Mouse (Mus musculus) erythroblast, embryonic 14.5 days (primary cell): ENCODE data around the gene Flt4. TPM values are rescaled to one million over a fixed set of nuclear protein-coding genes. Genes with fewer than 3 reads are reported as not detected.
"Not testable (repeated sequence)": the region's sequence is repeated elsewhere in the genome, so short reads cannot be mapped to it uniquely, and the experiment has no call there.

Experiments
- H3K27me3 ChIP-seq: 2 replicates; pipeline ENCODE4 v1.6.1; 2012; ENCODE audit warnings: inconsistent platforms; ENCODE audit not compliant: control insufficient read depth
- H3K36me3 ChIP-seq: 2 replicates; pipeline ENCODE4 v1.6.1; 2012; ENCODE audit warnings: mild to moderate bottlenecking, inconsistent platforms; ENCODE audit not compliant: control insufficient read depth
- H3K4me1 ChIP-seq: 2 replicates; pipeline ENCODE4 v1.6.1; 2012; ENCODE audit warnings: inconsistent platforms; ENCODE audit not compliant: control insufficient read depth
- H3K4me3 ChIP-seq: replicated peaks from 2 replicates; pipeline ENCODE3; 2012; ENCODE audit warnings: moderate library complexity, mild to moderate bottlenecking, inconsistent platforms
- H3K9me3 ChIP-seq: 2 replicates; pipeline ENCODE4 v1.6.1; 2012; ENCODE audit warnings: low read length, inconsistent platforms, mixed read lengths; ENCODE audit not compliant: control insufficient read depth
- GATA1 ChIP-seq: IDR thresholded peaks from 2 replicates; pipeline ENCODE4 v1.6.1; 2012; ENCODE audit warnings: low read length, inconsistent platforms, mixed read lengths
- TAL1 ChIP-seq: IDR thresholded peaks from 3 replicates; pipeline ENCODE4 v1.6.1; 2012; ENCODE audit warnings: low read length, inconsistent platforms, mixed read lengths
- polyA plus RNA-seq: library from polyadenylated mRNA; stranded (reverse); fragments of >175 nt; gene quantifications from 2 replicates; pipeline ENCODE4 v1.2.3, GENCODE M21; 2012

Flt4 gene
- polyA plus RNA-seq: 0.04 TPM in 2 replicates

- H3K36me3 ChIP-seq, H3K4me1 ChIP-seq, H3K4me3 ChIP-seq, H3K9me3 ChIP-seq: not testable (repeated sequence)
- peaks cover 63% of the 10 kb centered on the region for H3K27me3 ChIP-seq
Measured at GRCm38 (mm10) chr11:49608938-49609867, at the start of gene Flt4. Flt4 (plus strand) TSS chr11:49609263.

- not testable (repeated sequence) for H3K4me3 ChIP-seq
Measured at GRCm38 (mm10) chr11:49575054-49575453, 34.0 kb upstream of the Flt4 start.

GRCm38 (mm10) chr11:49580452-49580851, 28.6 kb upstream of the Flt4 start:
- H3K27me3 ChIP-seq, H3K4me1 ChIP-seq, H3K4me3 ChIP-seq, H3K36me3 ChIP-seq, H3K9me3 ChIP-seq: not testable (repeated sequence)

More at GRCm38 (mm10) chr11:49575054-49575453, 34.0 kb upstream of the Flt4 start:
- not testable (repeated sequence) for H3K9me3 ChIP-seq, H3K27me3 ChIP-seq, H3K4me1 ChIP-seq, H3K36me3 ChIP-seq

- Histone ChIP-seq H3K27me3 (no peaks in the 10 kb centered on the region), H3K4me3 (no peak overlapping the region), H3K9me3 (peaks cover 3% of the 10 kb centered on the region; the same call in 1 of the 2 replicates), H3K4me1 (no peaks in the 10 kb centered on the region), H3K36me3 (no peaks in the 10 kb centered on the region)
- TF ChIP-seq GATA1: no peak
- TF ChIP-seq TAL1: no peak
Measured at GRCm38 (mm10) chr11:49590213-49590612, 18.9 kb upstream of the Flt4 start.

GRCm38 (mm10) chr11:49597149-49597548, 11.9 kb upstream of the Flt4 start:
- not testable (repeated sequence) for H3K36me3 ChIP-seq, H3K4me3 ChIP-seq, H3K27me3 ChIP-seq, H3K9me3 ChIP-seq, H3K4me1 ChIP-seq

GRCm38 (mm10) chr11:49608306-49608705, 757 bp upstream of the Flt4 start:
- not testable (repeated sequence) for H3K36me3 ChIP-seq, H3K4me3 ChIP-seq, H3K9me3 ChIP-seq, H3K4me1 ChIP-seq
- peaks cover 54% of the 10 kb centered on the region for H3K27me3 ChIP-seq

DNA sequence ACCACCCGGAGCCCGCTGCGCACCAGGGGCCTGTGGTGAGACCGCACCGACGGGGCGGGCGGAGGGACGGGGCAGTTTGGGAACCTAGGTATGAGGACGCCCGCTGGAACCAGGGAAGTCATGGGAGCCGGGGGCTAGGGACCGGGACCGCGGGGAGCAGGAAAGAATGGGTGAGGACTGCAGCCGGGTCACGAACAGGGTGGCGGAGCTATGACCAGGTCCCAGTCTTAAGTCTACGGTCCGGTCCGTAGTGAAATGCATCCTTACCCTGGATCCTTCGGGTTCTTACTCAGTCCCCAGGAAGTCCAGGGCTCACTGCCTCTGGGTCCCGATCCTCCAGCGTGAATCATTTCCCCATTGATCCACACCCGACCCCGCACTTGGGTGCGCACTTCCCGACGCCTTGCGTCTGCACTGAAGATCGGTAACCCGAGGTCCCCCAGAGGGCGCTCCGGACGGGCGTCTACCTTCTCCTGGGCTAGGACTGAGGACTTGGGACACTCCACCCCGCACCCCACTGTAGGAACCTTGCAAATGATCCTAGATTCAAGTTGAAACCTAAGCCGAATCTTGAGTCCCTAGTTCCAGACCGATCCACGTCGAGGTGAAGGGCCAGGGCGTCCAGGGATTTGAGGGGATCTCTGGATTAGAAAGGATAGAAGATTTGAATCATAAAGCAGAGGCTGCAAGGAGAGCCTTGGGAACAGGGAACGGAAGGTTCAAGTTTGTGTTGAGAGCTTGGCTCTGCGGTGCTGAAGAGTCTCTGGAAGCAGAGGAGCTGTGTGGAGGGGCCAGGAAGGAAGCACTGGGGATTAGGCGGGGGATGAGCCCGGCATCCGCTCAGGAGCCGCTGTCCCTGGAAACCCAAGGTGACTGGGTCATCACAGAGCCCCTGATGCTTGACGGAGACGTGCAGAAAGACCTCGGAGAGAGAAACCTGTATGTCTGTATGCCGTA, 1.1 kb downstream of the Flt4 start:
- H3K9me3 ChIP-seq, H3K4me1 ChIP-seq, H3K4me3 ChIP-seq, H3K36me3 ChIP-seq: not testable (repeated sequence)
- H3K27me3 ChIP-seq: peaks cover 65% of the 10 kb centered on the region

GRCm38 (mm10) chr11:49611349-49611748, 2.3 kb downstream of the Flt4 start:
- H3K27me3 ChIP-seq: peaks cover 64% of the 10 kb centered on the region
- not testable (repeated sequence) for H3K36me3 ChIP-seq

GRCm38 (mm10) chr11:49612154-49612553, 3.1 kb downstream of the Flt4 start:
- Histone ChIP-seq H3K9me3 (no peaks in the 10 kb centered on the region), H3K4me1 (no peaks in the 10 kb centered on the region), H3K27me3 (peaks cover 60% of the 10 kb centered on the region), H3K36me3 (no peaks in the 10 kb centered on the region), H3K4me3 (no peak overlapping the region)
- TF ChIP-seq GATA1 (no peak), TAL1 (no peak)

More at GRCm38 (mm10) chr11:49611349-49611748, 2.3 kb downstream of the Flt4 start:
- not testable (repeated sequence) for H3K4me3 ChIP-seq, H3K4me1 ChIP-seq, H3K9me3 ChIP-seq

GRCm38 (mm10) chr11:49613349-49613748, 4.3 kb downstream of the Flt4 start:
- H3K9me3 ChIP-seq: no peaks in the 10 kb centered on the region
- H3K4me3 ChIP-seq: no peak overlapping the region
- H3K36me3 ChIP-seq: no peaks in the 10 kb centered on the region
- no peaks in the 10 kb centered on the region for H3K4me1 ChIP-seq
- H3K27me3 ChIP-seq: peaks cover 53% of the 10 kb centered on the region
- TF ChIP-seq TAL1: no peak
- TF ChIP-seq GATA1: no peak
